In genomic region chr5:123977231-123977630, GRCm38 (mm10) we compare ENCODE assay signal across 16 mouse cellular contexts. TPM values are rescaled to one million over a fixed set of nuclear protein-coding genes. Genes with fewer than 3 reads are reported as not detected.
DNase-seq lines count a peak whose midpoint lies in the region; ATAC-seq and TF ChIP-seq lines count a peak whose summit lies in the region.
"Had no signal": no experiment of that assay in that cellular context is flagged by ENCODE, and none has a peak within 500 bp of the region (broad histone marks: within the 10 kb centered on the region; RNA-seq: fewer than 3 reads in every experiment).

No protein-coding gene starts in this region.

- no peak overlapping the region for H3K4me3 ChIP-seq in hindbrain, embryonic 13.5 days
- no peak overlapping the region for H3K4me3 ChIP-seq in hindbrain, embryonic 14.5 days (replicated peaks; ENCODE audit: low read length)
- H3K4me3 ChIP-seq in lung, postnatal 0 days (ENCODE audit: low read depth, low read length): no peak overlapping the region
- no peak overlapping the region for H3K4me3 ChIP-seq in liver, embryonic 15.5 days (replicated peaks)
- H3K4me3 ChIP-seq: midbrain, embryonic 13.5 days; myocyte had no signal

- no peak overlapping the region for H3K27ac ChIP-seq in hindbrain, embryonic 13.5 days
- no peak overlapping the region for H3K27ac ChIP-seq in hindbrain, embryonic 14.5 days
- H3K27ac ChIP-seq in lung, postnatal 0 days (ENCODE audit: low read length): peak overlapping the region; percentile 47; the same call in 1 of the 2 replicates
- peak overlapping the region; percentile 66 for H3K27ac ChIP-seq in liver, embryonic 15.5 days (replicated peaks)
- H3K27ac ChIP-seq: midbrain, embryonic 13.5 days had no signal

- H3K4me1 ChIP-seq in hindbrain, embryonic 13.5 days (replicated peaks): peaks cover 42% of the 10 kb centered on the region
- H3K4me1 ChIP-seq in hindbrain, embryonic 14.5 days (replicated peaks; ENCODE audit: control insufficient read depth, insufficient read depth, low read length): peaks cover 24% of the 10 kb centered on the region
- peaks cover 22% of the 10 kb centered on the region for H3K4me1 ChIP-seq in lung, postnatal 0 days (ENCODE audit: insufficient read depth, low read depth, low read length)
- peaks cover 65% of the 10 kb centered on the region for H3K4me1 ChIP-seq in liver, embryonic 15.5 days (replicated peaks)

- H3K36me3 ChIP-seq in hindbrain, embryonic 13.5 days: no peaks in the 10 kb centered on the region
- no peaks in the 10 kb centered on the region for H3K36me3 ChIP-seq in hindbrain, embryonic 14.5 days (replicated peaks; ENCODE audit: control insufficient read depth, insufficient read depth)
- H3K36me3 ChIP-seq in lung, postnatal 0 days (ENCODE audit: insufficient read depth, low read length): no peaks in the 10 kb centered on the region
- no peaks in the 10 kb centered on the region for H3K36me3 ChIP-seq in liver, embryonic 15.5 days (replicated peaks)
- H3K36me3 ChIP-seq: midbrain, embryonic 13.5 days had no signal

- peak overlapping the region; percentile 13; the same call in 1 of the 2 replicates for H3K9ac ChIP-seq in hindbrain, embryonic 13.5 days
- H3K9ac ChIP-seq in hindbrain, embryonic 14.5 days: no peak overlapping the region
- no peak overlapping the region for H3K9ac ChIP-seq in lung, postnatal 0 days (replicated peaks; ENCODE audit: low read depth)
- no peak overlapping the region for H3K9ac ChIP-seq in liver, embryonic 15.5 days
- H3K9ac ChIP-seq: midbrain, embryonic 13.5 days had no signal

- no peak for ATAC-seq in hindbrain, embryonic 13.5 days (ENCODE audit: low FRiP score)
- ATAC-seq in hindbrain, embryonic 14.5 days (ENCODE audit: low FRiP score): no peak
- ATAC-seq in lung, postnatal 0 days: no peak
- ATAC-seq in liver, embryonic 15.5 days (ENCODE audit: insufficient read depth): no peak
- ATAC-seq: midbrain, embryonic 13.5 days had no signal

- 40% methylated on average over 3 of the region's 3 CpGs for WGBS in hindbrain, embryonic 13.5 days
- WGBS in hindbrain, embryonic 14.5 days: 47% methylated on average over 3 of the region's 3 CpGs
- 33% methylated on average over 3 of the region's 3 CpGs for WGBS in lung, postnatal 0 days
- WGBS in liver, embryonic 15.5 days (ENCODE audit: insufficient replicate concordance): 65% methylated on average over 3 of the region's 3 CpGs

- no peaks in the 10 kb centered on the region for H3K9me3 ChIP-seq in hindbrain, embryonic 13.5 days
- H3K9me3 ChIP-seq in hindbrain, embryonic 14.5 days (ENCODE audit: control insufficient read depth, low read length): no peaks in the 10 kb centered on the region
- H3K9me3 ChIP-seq in lung, postnatal 0 days (ENCODE audit: low read length): no peaks in the 10 kb centered on the region
- no peaks in the 10 kb centered on the region for H3K9me3 ChIP-seq in liver, embryonic 15.5 days (replicated peaks)
- H3K9me3 ChIP-seq: midbrain, embryonic 13.5 days had no signal

- H3K27me3 ChIP-seq in hindbrain, embryonic 13.5 days: peaks cover 51% of the 10 kb centered on the region
- peaks cover 9% of the 10 kb centered on the region for H3K27me3 ChIP-seq in hindbrain, embryonic 14.5 days (ENCODE audit: control insufficient read depth, insufficient read depth, low read length)
- H3K27me3 ChIP-seq in lung, postnatal 0 days (replicated peaks; ENCODE audit: insufficient read depth, low read length): no peaks in the 10 kb centered on the region
- peaks cover 37% of the 10 kb centered on the region for H3K27me3 ChIP-seq in liver, embryonic 15.5 days

- no peak for TF ChIP-seq CTCF in lung, postnatal 0 days (IDR thresholded peaks at IDR 0.05)

- no peak overlapping the region for H3K4me2 ChIP-seq in hindbrain, embryonic 13.5 days
- H3K4me2 ChIP-seq in hindbrain, embryonic 14.5 days (replicated peaks): no peak overlapping the region
- H3K4me2 ChIP-seq in lung, postnatal 0 days (replicated peaks; ENCODE audit: low read depth, low read length): no peak overlapping the region
- peak overlapping the region; percentile 95 for H3K4me2 ChIP-seq in liver, embryonic 15.5 days
- H3K4me2 ChIP-seq: midbrain, embryonic 13.5 days had no signal

- DNase-seq in hindbrain, embryonic 14.5 days (ENCODE audit: low spot score): no peak
- peak; percentile 34 for DNase-seq in lung, postnatal 0 days (ENCODE audit: low spot score)
- DNase-seq in lung, postnatal 14 days: no peak
- DNase-seq in yolk sac, embryonic 10.5 days (ENCODE audit: low spot score): peak; percentile 89
- no peak for DNase-seq in cerebellum, adult 18-20 months
- DNase-seq in MN1 (ENCODE audit: low spot score): no peak
- DNase-seq: cerebellum, postnatal 36 days; gastrocnemius, postnatal 10 days; heart, postnatal 36 days; right cerebral cortex, adult 18-20 months; thymus, adult 18-20 months had no signal

- no peak for TF ChIP-seq EP300 in lung, postnatal 0 days (IDR thresholded peaks at IDR 0.05)

RNA-seq across cellular contexts. Expression of gene Hip1r, which starts 3.8 kb away (rescaled TPM):
- polyA plus RNA-seq in hindbrain, embryonic 13.5 days (2015; fragmentation: Nextera tagmentation; extraction: Ambion mirVana): 21.4 and 25.5 TPM in 2 replicates
- 22.4 and 27.9 TPM in 2 replicates for polyA plus RNA-seq in hindbrain, embryonic 14.5 days (2014; fragmentation: Nextera tagmentation; extraction: Ambion mirVana)
- 20.0 and 22.7 TPM in 2 replicates for polyA plus RNA-seq in lung, postnatal 0 days (2015; fragmentation: Nextera tagmentation; extraction: Ambion mirVana)
- 11.4 and 12.9 TPM in 2 replicates for polyA plus RNA-seq in liver, embryonic 15.5 days (2015; fragmentation: Nextera tagmentation; extraction: Ambion mirVana)

RNA-seq across cellular contexts. Expression of gene Ccdc62, which starts 46.8 kb away (rescaled TPM):
- polyA plus RNA-seq in hindbrain, embryonic 13.5 days (2015; fragmentation: Nextera tagmentation; extraction: Ambion mirVana): 6.2 and 7.8 TPM in 2 replicates
- polyA plus RNA-seq in hindbrain, embryonic 14.5 days (2014; fragmentation: Nextera tagmentation; extraction: Ambion mirVana): 5.2 and 5.5 TPM in 2 replicates
- polyA plus RNA-seq in lung, postnatal 0 days (2015; fragmentation: Nextera tagmentation; extraction: Ambion mirVana): 5.9 and 6.3 TPM in 2 replicates
- 2.5 and 3.2 TPM in 2 replicates for polyA plus RNA-seq in liver, embryonic 15.5 days (2015; fragmentation: Nextera tagmentation; extraction: Ambion mirVana)

RNA-seq across cellular contexts. Expression of gene Gm43518, which starts 50.0 kb away (rescaled TPM):
- 5.6 and 5.8 TPM in 2 replicates for polyA plus RNA-seq in hindbrain, embryonic 13.5 days (2015; fragmentation: Nextera tagmentation; extraction: Ambion mirVana)
- 2.3 and 2.6 TPM in 2 replicates for polyA plus RNA-seq in hindbrain, embryonic 14.5 days (2014; fragmentation: Nextera tagmentation; extraction: Ambion mirVana)
- 0.24 and 1.2 TPM in 2 replicates for polyA plus RNA-seq in lung, postnatal 0 days (2015; fragmentation: Nextera tagmentation; extraction: Ambion mirVana)
- polyA plus RNA-seq in liver, embryonic 15.5 days (2015; fragmentation: Nextera tagmentation; extraction: Ambion mirVana): 0.76 and 1.2 TPM in 2 replicates
- polyA plus RNA-seq: embryonic facial prominence, embryonic 11.5 days; myocyte had no signal

RNA-seq across cellular contexts. Expression of gene Vps37b, which starts 54.8 kb away (rescaled TPM):
- polyA plus RNA-seq in hindbrain, embryonic 13.5 days (2015; fragmentation: Nextera tagmentation; extraction: Ambion mirVana): 79.3 and 84.7 TPM in 2 replicates
- 59.5 and 61.7 TPM in 2 replicates for polyA plus RNA-seq in hindbrain, embryonic 14.5 days (2014; fragmentation: Nextera tagmentation; extraction: Ambion mirVana)
- polyA plus RNA-seq in lung, postnatal 0 days (2015; fragmentation: Nextera tagmentation; extraction: Ambion mirVana): 28.5 and 31.0 TPM in 2 replicates
- polyA plus RNA-seq in liver, embryonic 15.5 days (2015; fragmentation: Nextera tagmentation; extraction: Ambion mirVana): 16.5 and 17.3 TPM in 2 replicates

Comparison
In these comparisons a context has a peak if more than half of its experiments do, and no peak if none do; other contexts are left out.
1. DNase-seq: peak in lung, postnatal 0 days (single experiment) and yolk sac, embryonic 10.5 days (single experiment); none in hindbrain, embryonic 14.5 days (single experiment), lung, postnatal 14 days (single experiment), cerebellum, adult 18-20 months (0 of 2) and MN1 (single experiment).
2. H3K27ac ChIP-seq: peak in lung, postnatal 0 days (single experiment) and liver, embryonic 15.5 days (single experiment); none in hindbrain, embryonic 13.5 days (single experiment) and hindbrain, embryonic 14.5 days (single experiment).